Mouse (Mus musculus): ENCODE measurements around the gene Slc27a2.

- TF ChIP-seq POLR2A (IDR thresholded peaks at IDR 0.05; ENCODE audit: borderline replicate concordance, insufficient read depth, low read length) (no peak), CTCF (IDR thresholded peaks at IDR 0.05; ENCODE audit: borderline replicate concordance, insufficient read depth, low read depth, low read length) (no peak)
Measured at GRCm38 (mm10) chr2:126552357-126553290, at the start of gene Slc27a2.
